Mouse (Mus musculus) lung, postnatal 0 days (tissue): Measurements from ENCODE around the gene Arl6ip6. TPM values are rescaled to one million over a fixed set of nuclear protein-coding genes. Genes with fewer than 3 reads are reported as not detected.

Experiments
- ATAC-seq: fragments of 200-750 bp; cut with Nextera tagmentation; 2 replicates; pipeline ENCODE4 v1.8.0; 2017; ENCODE audit warnings: moderate library complexity
- DNase-seq: peaks from one replicate; pipeline ENCODE4 v3.0.0-alpha.2; 2016; ENCODE audit warnings: low spot score
- H3K27ac ChIP-seq: fragments of 300-500 bp; sonication (generic); 2 replicates; pipeline ENCODE4 v1.5.1; 2014; ENCODE audit warnings: antibody characterized with exemption, mild to moderate bottlenecking, low read length, mixed read lengths
- H3K27me3 ChIP-seq: fragments of 300-500 bp; sonication (generic); replicated peaks from 2 replicates; pipeline ENCODE4 v1.6.1; 2014; ENCODE audit warnings: low read length, mixed read lengths; ENCODE audit not compliant: insufficient read depth
- H3K36me3 ChIP-seq: fragments of 300-500 bp; sonication (generic); 2 replicates; pipeline ENCODE4 v1.6.1; 2014; ENCODE audit warnings: low read length, mixed read lengths; ENCODE audit not compliant: insufficient read depth
- H3K4me1 ChIP-seq: fragments of 300-500 bp; sonication (generic); 2 replicates; pipeline ENCODE4 v1.6.1; 2014; ENCODE audit warnings: antibody characterized with exemption, low read depth, low read length, mixed read lengths; ENCODE audit not compliant: insufficient read depth
- H3K4me2 ChIP-seq: fragments of 300-500 bp; sonication (generic); replicated peaks from 2 replicates; pipeline ENCODE4 v1.6.1; 2014; ENCODE audit warnings: low read depth, mild to moderate bottlenecking, low read length, moderate library complexity, mixed read lengths
- H3K4me3 ChIP-seq: fragments of 300-500 bp; sonication (generic); 2 replicates; pipeline ENCODE4 v1.5.1; 2014; ENCODE audit warnings: low read depth, low read length
- H3K9ac ChIP-seq: fragments of 300-500 bp; sonication (generic); replicated peaks from 2 replicates; pipeline ENCODE4 v1.6.1; 2014; ENCODE audit warnings: low read depth, mild to moderate bottlenecking
- H3K9me3 ChIP-seq: fragments of 300-500 bp; sonication (generic); 2 replicates; pipeline ENCODE4 v1.6.1; 2016; ENCODE audit warnings: low read length, mixed read lengths
- CTCF ChIP-seq: IDR thresholded peaks from 2 replicates; pipeline ENCODE4 v1.5.1; 2016; ENCODE audit warnings: antibody characterized with exemption, mild to moderate bottlenecking
- EP300 ChIP-seq: IDR thresholded peaks from 2 replicates; pipeline ENCODE4 v1.6.1; 2016; ENCODE audit warnings: antibody characterized with exemption, mild to moderate bottlenecking, control low read depth
- WGBS: fragments of 180-500 bp; shearing (Covaris S2); extraction: QIAGEN DNeasy Blood & Tissue Kit; methylation state at CpG from one replicate; pipeline ENCODE4 v1.1.7; 2014; 5-methylcytosine and 5-hydroxymethylcytosine counted together
- polyA plus RNA-seq: library from polyadenylated mRNA; unstranded; fragments of >200 nt; fragmentation: Nextera tagmentation; extraction: Ambion mirVana; gene quantifications from 2 replicates; pipeline ENCODE4 v1.2.1, GENCODE M21; 2015

Arl6ip6 gene
- polyA plus RNA-seq, 1 experiment from 2014 or later: 31.7 TPM

GRCm38 (mm10) chr2:53190684-53191511, 628 bp upstream of the Arl6ip6 start, which contains the start of gene Prpf40a:
Gene Prpf40a (minus strand): TSS chr2:53191284.
- TF ChIP-seq EP300: peak; percentile 58; the same call in 1 of the 2 replicates
- TF ChIP-seq CTCF: no peak
- DNase-seq (peak; percentile 99), ATAC-seq (peak; percentile 96)
- H3K9me3 ChIP-seq: no peaks in the 10 kb centered on the region
- peak within 1 kb of the TSS; percentile 98 for H3K27ac ChIP-seq
- WGBS: under 1% methylated on average over 40 of the region's 53 CpGs
- H3K4me2 ChIP-seq: peak within 1 kb of the TSS; percentile 80
- peak within 1 kb of the TSS; percentile 88 for H3K9ac ChIP-seq
- H3K27me3 ChIP-seq: no peaks in the 10 kb centered on the region
- H3K4me3 ChIP-seq: peak within 1 kb of the TSS; percentile 84
- H3K4me1 ChIP-seq: no peaks in the 10 kb centered on the region; the same call in 1 of the 2 replicates
- H3K36me3 ChIP-seq: no peaks in the 10 kb centered on the region

GRCm38 (mm10) chr2:53192386-53192785, 860 bp downstream of the Arl6ip6 start:
- DNase-seq (no peak), ATAC-seq (no peak)
- Histone ChIP-seq H3K4me2 (peak overlapping the region; percentile 80), H3K4me3 (peak overlapping the region; percentile 84), H3K9me3 (no peaks in the 10 kb centered on the region), H3K9ac (peak overlapping the region; percentile 79), H3K27me3 (no peaks in the 10 kb centered on the region), H3K27ac (peak overlapping the region; percentile 98), H3K4me1 (no peaks in the 10 kb centered on the region; the same call in 1 of the 2 replicates), H3K36me3 (peaks cover under 1% of the 10 kb centered on the region; the same call in 1 of the 2 replicates)
- TF ChIP-seq CTCF (no peak), EP300 (no peak)
- under 1% methylated on average over 20 of the region's 20 CpGs for WGBS

- Histone ChIP-seq H3K9me3 (no peaks in the 10 kb centered on the region), H3K9ac (no peak overlapping the region), H3K4me1 (no peaks in the 10 kb centered on the region), H3K36me3 (peaks cover 5% of the 10 kb centered on the region; the same call in 1 of the 2 replicates), H3K27me3 (no peaks in the 10 kb centered on the region), H3K4me3 (no peak overlapping the region), H3K4me2 (no peak overlapping the region), H3K27ac (no peak overlapping the region)
- ATAC-seq (no peak), DNase-seq (no peak)
- TF ChIP-seq CTCF (no peak), EP300 (no peak)
- whole genome bisulfite sequencing: 96% methylated on average over 10 of the region's 10 CpGs
Measured at GRCm38 (mm10) chr2:53196431-53196830, 4.9 kb downstream of the Arl6ip6 start.

GRCm38 (mm10) chr2:53199203-53199602, 7.7 kb downstream of the Arl6ip6 start:
- no peak for DNase-seq
- H3K36me3 ChIP-seq: peaks cover 5% of the 10 kb centered on the region; the same call in 1 of the 2 replicates
- H3K9me3 ChIP-seq: no peaks in the 10 kb centered on the region
- H3K4me3 ChIP-seq: no peak overlapping the region
- H3K4me1 ChIP-seq: no peaks in the 10 kb centered on the region
- WGBS: 53% methylated on average over 1 of the region's 1 CpGs
- H3K27ac ChIP-seq: no peak overlapping the region
- no peaks in the 10 kb centered on the region for H3K27me3 ChIP-seq
- no peak for TF ChIP-seq CTCF
- TF ChIP-seq EP300: no peak
- H3K9ac ChIP-seq: no peak overlapping the region
- no peak overlapping the region for H3K4me2 ChIP-seq
- no peak for ATAC-seq

DNA sequence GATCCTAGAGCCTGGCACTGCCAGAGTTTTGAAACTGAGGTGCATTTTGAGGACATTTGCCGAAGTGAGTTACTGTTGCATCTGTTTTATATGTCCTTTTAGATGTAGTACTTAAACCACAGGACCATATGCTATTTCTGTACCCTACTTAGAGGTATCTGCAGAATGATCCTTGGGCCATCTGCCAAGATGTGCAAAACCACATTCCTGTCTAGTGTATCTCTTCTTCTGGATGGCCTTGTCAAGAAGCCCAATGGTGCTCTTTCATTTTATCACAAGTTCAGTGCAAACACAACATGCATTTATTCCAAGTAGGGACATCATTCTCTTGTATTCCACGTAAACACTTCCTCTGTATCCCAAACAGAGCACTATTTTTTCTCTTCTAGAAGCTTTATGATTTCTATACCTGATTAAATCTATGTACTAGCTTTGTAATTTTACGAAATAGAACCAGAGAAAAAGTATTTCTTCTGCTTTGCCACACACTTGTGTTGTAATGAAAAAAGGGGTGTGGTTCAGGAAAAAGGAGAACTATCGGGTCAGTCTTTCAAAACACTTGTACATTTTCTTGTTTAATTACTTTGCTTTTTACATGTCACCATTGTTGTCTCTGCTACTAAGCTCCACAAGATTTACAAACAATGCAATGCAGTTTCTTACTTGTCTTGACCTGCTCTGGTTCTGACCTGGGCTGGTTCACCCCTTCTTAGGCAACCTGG, 8.8 kb downstream of the Arl6ip6 start:
- H3K36me3 ChIP-seq: peaks cover 5% of the 10 kb centered on the region; the same call in 1 of the 2 replicates
- TF ChIP-seq CTCF (no peak), EP300 (no peak)
- WGBS: 71% methylated on average over 4 of the region's 4 CpGs
- H3K9me3 ChIP-seq: no peaks in the 10 kb centered on the region
- H3K4me1 ChIP-seq: no peaks in the 10 kb centered on the region
- DNase-seq (peak; percentile 22), ATAC-seq (no peak)
- H3K27me3 ChIP-seq: no peaks in the 10 kb centered on the region
- no peak overlapping the region for H3K9ac ChIP-seq
- H3K27ac ChIP-seq: no peak overlapping the region
- H3K4me3 ChIP-seq: no peak overlapping the region
- no peak overlapping the region for H3K4me2 ChIP-seq
